Mouse (Mus musculus): ENCODE results near the gene Adamts12.

DNA sequence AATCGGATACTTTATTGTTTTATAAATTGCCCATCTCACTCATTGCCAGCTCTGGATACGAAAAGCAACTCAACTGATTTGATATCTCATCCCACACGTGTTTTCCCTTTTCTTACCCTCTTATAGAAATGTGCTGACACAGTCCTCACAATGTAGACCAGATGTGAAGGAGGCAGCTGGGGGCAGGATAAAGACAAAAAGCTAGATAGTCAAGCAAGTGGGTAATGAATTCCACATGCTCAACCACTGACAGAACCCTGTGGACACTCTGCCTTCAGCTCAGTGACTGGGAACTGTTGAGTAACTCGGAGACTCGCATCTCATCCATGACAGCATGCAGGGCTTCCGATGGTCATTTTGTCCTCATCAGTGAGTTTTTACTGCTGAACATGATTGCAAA, 146.4 kb downstream of the Adamts12 start:
- TF ChIP-seq CTCF (IDR thresholded peaks at IDR 0.05; ENCODE audit: low read depth) (no peak), EP300 (IDR thresholded peaks at IDR 0.05; ENCODE audit: low read depth) (no peak)

Data from liver, postnatal 0 days (tissue).